Mouse (Mus musculus) megakaryocyte, embryonic 14.5 days (primary cell): ENCODE results near the gene Gstp2. TPM values are rescaled to one million over a fixed set of nuclear protein-coding genes. Genes with fewer than 3 reads are reported as not detected.
"Not testable (repeated sequence)": the region's sequence is repeated elsewhere in the genome, so short reads cannot be mapped to it uniquely, and the experiment has no call there.

Experiments used
- H3K27me3 ChIP-seq: replicated peaks from 2 replicates; pipeline ENCODE3; 2012; ENCODE audit warnings: inconsistent platforms
- H3K36me3 ChIP-seq: replicated peaks from 2 replicates; pipeline ENCODE3; 2012; ENCODE audit warnings: low read length, inconsistent platforms, mixed read lengths
- H3K4me1 ChIP-seq: 2 replicates; pipeline ENCODE4 v1.6.1; 2012; ENCODE audit warnings: inconsistent platforms
- H3K4me3 ChIP-seq: replicated peaks from 2 replicates; pipeline ENCODE3; 2012; ENCODE audit warnings: moderate library complexity, mild to moderate bottlenecking, inconsistent platforms
- H3K9me3 ChIP-seq: 2 replicates; pipeline ENCODE4 v1.6.1; 2012; ENCODE audit warnings: inconsistent platforms
- FLI1 ChIP-seq: IDR thresholded peaks from 2 replicates; pipeline ENCODE4 v1.6.1; 2012; ENCODE audit warnings: low read length, inconsistent platforms, mixed read lengths
- GATA1 ChIP-seq: IDR thresholded peaks from 3 replicates; pipeline ENCODE4 v1.6.1; 2012; ENCODE audit warnings: mixed read lengths, low read length, inconsistent platforms, borderline replicate concordance
- polyA plus RNA-seq: library from polyadenylated mRNA; stranded (reverse); fragments of >175 nt; gene quantifications from 2 replicates; pipeline ENCODE4 v1.2.3, GENCODE M21; 2012; ENCODE audit warnings: low replicate concordance; ENCODE audit not compliant: insufficient read depth

The Gstp2 gene
- polyA plus RNA-seq, 1 experiment: not detected

GRCm38 (mm10) chr19:4071406-4071805 lies 25.6 kb upstream of the Gstp2 start:
- no peak overlapping the region for H3K4me3 ChIP-seq
- H3K27me3 ChIP-seq: peaks cover 54% of the 10 kb centered on the region
- no peaks in the 10 kb centered on the region for H3K36me3 ChIP-seq
- peaks cover under 1% of the 10 kb centered on the region for H3K9me3 ChIP-seq
- H3K4me1 ChIP-seq: peaks cover 4% of the 10 kb centered on the region; the same call in 1 of the 2 replicates
- TF ChIP-seq FLI1: no peak

GRCm38 (mm10) chr19:4070756-4071155 lies 24.9 kb upstream of the Gstp2 start:
- H3K4me1 ChIP-seq: peaks cover 6% of the 10 kb centered on the region; the same call in 1 of the 2 replicates
- no peak overlapping the region for H3K4me3 ChIP-seq
- TF ChIP-seq FLI1: no peak
- TF ChIP-seq GATA1: no peak
- no peaks in the 10 kb centered on the region for H3K9me3 ChIP-seq
- no peaks in the 10 kb centered on the region for H3K36me3 ChIP-seq
- peaks cover 53% of the 10 kb centered on the region for H3K27me3 ChIP-seq

- no peaks in the 10 kb centered on the region for H3K36me3 ChIP-seq
- no peaks in the 10 kb centered on the region for H3K9me3 ChIP-seq
- H3K4me1 ChIP-seq: peaks cover 6% of the 10 kb centered on the region; the same call in 1 of the 2 replicates
- H3K4me3 ChIP-seq: no peak overlapping the region
- H3K27me3 ChIP-seq: peaks cover 49% of the 10 kb centered on the region
- no peak for TF ChIP-seq FLI1
- TF ChIP-seq GATA1: no peak
Observed at GRCm38 (mm10) chr19:4070311-4070710, 24.5 kb upstream of the Gstp2 start.

- TF ChIP-seq FLI1: no peak
- TF ChIP-seq GATA1: no peak
- Histone ChIP-seq H3K9me3 (no peaks in the 10 kb centered on the region), H3K36me3 (no peaks in the 10 kb centered on the region), H3K4me3 (no peak overlapping the region), H3K27me3 (peaks cover 49% of the 10 kb centered on the region), H3K4me1 (peaks cover 6% of the 10 kb centered on the region; the same call in 1 of the 2 replicates)
Observed at GRCm38 (mm10) chr19:4068717-4069410, 23.0 kb upstream of the Gstp2 start.

GRCm38 (mm10) chr19:4068242-4068641 lies 22.4 kb upstream of the Gstp2 start:
- H3K4me3 ChIP-seq, H3K9me3 ChIP-seq, H3K36me3 ChIP-seq, H3K4me1 ChIP-seq: not testable (repeated sequence)
- H3K27me3 ChIP-seq: peaks cover 46% of the 10 kb centered on the region

GRCm38 (mm10) chr19:4066877-4067276 lies 21.1 kb upstream of the Gstp2 start:
- TF ChIP-seq GATA1 (no peak), FLI1 (no peak)
- Histone ChIP-seq H3K27me3 (peaks cover 36% of the 10 kb centered on the region), H3K4me3 (no peak overlapping the region), H3K4me1 (peaks cover 3% of the 10 kb centered on the region; the same call in 1 of the 2 replicates), H3K9me3 (no peaks in the 10 kb centered on the region), H3K36me3 (no peaks in the 10 kb centered on the region)

GRCm38 (mm10) chr19:4066280-4066679 lies 20.5 kb upstream of the Gstp2 start:
- Histone ChIP-seq H3K36me3 (no peaks in the 10 kb centered on the region), H3K4me1 (peaks cover 3% of the 10 kb centered on the region; the same call in 1 of the 2 replicates), H3K27me3 (peaks cover 32% of the 10 kb centered on the region), H3K9me3 (no peaks in the 10 kb centered on the region), H3K4me3 (no peak overlapping the region)
- TF ChIP-seq GATA1: no peak
- no peak for TF ChIP-seq FLI1

- not testable (repeated sequence) for H3K36me3 ChIP-seq, H3K4me3 ChIP-seq, H3K9me3 ChIP-seq
- Histone ChIP-seq H3K4me1 (peaks cover 10% of the 10 kb centered on the region), H3K27me3 (peaks cover 29% of the 10 kb centered on the region)
Observed at GRCm38 (mm10) chr19:4064501-4064900, 18.7 kb upstream of the Gstp2 start.

GRCm38 (mm10) chr19:4063357-4063756 lies 17.5 kb upstream of the Gstp2 start:
- not testable (repeated sequence) for H3K9me3 ChIP-seq, H3K36me3 ChIP-seq, H3K4me3 ChIP-seq
- Histone ChIP-seq H3K4me1 (peaks cover 22% of the 10 kb centered on the region), H3K27me3 (peaks cover 30% of the 10 kb centered on the region)

GRCm38 (mm10) chr19:4060899-4061465 lies 15.2 kb upstream of the Gstp2 start:
- H3K27me3 ChIP-seq: peaks cover 41% of the 10 kb centered on the region
- TF ChIP-seq GATA1 (no peak), FLI1 (no peak)

GRCm38 (mm10) chr19:4060044-4060898 lies 14.4 kb upstream of the Gstp2 start:
- not testable (repeated sequence) for H3K4me3 ChIP-seq
- peaks cover 28% of the 10 kb centered on the region for H3K4me1 ChIP-seq

More at GRCm38 (mm10) chr19:4060899-4061465, 15.2 kb upstream of the Gstp2 start:
- no peaks in the 10 kb centered on the region for H3K36me3 ChIP-seq
- H3K4me1 ChIP-seq: peaks cover 28% of the 10 kb centered on the region
- H3K9me3 ChIP-seq: no peaks in the 10 kb centered on the region
- H3K4me3 ChIP-seq: no peak overlapping the region

More at GRCm38 (mm10) chr19:4060044-4060898, 14.4 kb upstream of the Gstp2 start:
- not testable (repeated sequence) for H3K9me3 ChIP-seq, H3K36me3 ChIP-seq
- peaks cover 49% of the 10 kb centered on the region for H3K27me3 ChIP-seq
